ENCODE assay signal across 7 mouse cellular contexts in the genomic region with DNA sequence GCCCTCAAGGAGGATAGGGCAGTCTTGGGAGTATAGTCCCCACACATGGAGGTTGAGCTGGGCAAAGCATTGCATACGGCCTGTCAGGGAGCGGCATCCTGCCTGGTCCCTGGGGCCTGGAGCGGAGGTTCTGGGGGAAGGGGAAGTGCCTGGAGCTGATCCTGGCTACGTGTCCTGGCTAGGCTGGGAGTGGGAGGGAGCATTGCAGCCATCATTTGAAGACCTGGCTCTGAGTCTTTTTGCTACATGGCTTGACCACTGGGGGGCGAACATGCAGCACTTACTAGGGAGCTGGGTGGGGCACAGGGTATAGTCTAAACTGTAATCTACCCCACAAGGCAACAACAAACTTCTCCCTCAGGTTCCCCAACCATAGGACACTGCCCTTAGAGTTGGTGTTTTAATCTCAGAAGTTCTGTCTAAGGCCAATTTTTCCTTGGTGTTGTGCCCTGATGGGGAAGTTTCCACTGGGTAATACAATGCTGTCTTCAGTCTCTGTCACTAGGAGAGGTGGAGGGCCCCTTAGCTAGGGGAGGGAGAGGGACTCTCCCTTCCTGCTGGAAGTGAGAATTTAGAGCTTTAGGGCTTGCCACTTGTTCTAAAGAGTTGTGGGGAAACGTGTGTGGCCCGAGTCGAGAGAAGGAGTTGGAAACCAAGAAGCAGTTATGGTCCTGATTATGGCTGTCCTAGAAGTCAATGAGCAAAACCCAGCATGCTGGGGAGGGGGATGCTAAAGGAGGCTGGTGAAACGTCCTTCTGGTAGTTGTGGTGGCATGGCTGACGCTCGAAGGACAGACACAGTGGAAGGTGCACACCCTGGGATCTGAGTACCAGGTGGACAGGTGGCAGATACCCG. TPM values are rescaled to one million over a fixed set of nuclear protein-coding genes. Genes with fewer than 3 reads are reported as not detected.
DNase-seq lines count a peak whose midpoint lies in the region; ATAC-seq and TF ChIP-seq lines count a peak whose summit lies in the region.

No protein-coding gene starts in this region.

- peaks cover 15% of the 10 kb centered on the region for H3K27me3 ChIP-seq in hindbrain, embryonic 16.5 days (replicated peaks; ENCODE audit: control insufficient read depth, insufficient read depth, low read length)
- H3K27me3 ChIP-seq in spleen, adult 2 months (ENCODE audit: control insufficient read depth, insufficient read depth, low read length), result peaks cover 6% of the 10 kb centered on the region

- DNase-seq in Muller cell, postnatal 12 days (ENCODE audit: inconsistent ontology term), result peak; percentile 69
- peak; percentile 79 for DNase-seq in c-Kit-positive CD71-negative TER-119-negative erythroid progenitor cells, embryonic 14.5 days (ENCODE audit: low read depth)
- peak; percentile 93 for DNase-seq in gastrocnemius, adult 2 months
- peak; percentile 72 to 73 for DNase-seq in left cerebral cortex, postnatal 25 days (ENCODE audit: low spot score in 2 of 2)
- peak; percentile 71 for DNase-seq in mesoderm, embryonic 11.5 days (ENCODE audit: low read depth, low spot score)
- DNase-seq in spleen, adult 2 months (ENCODE audit: low read depth in 1 of 2, low spot score in 2 of 2), result peak; percentile 61 to 86

- TF ChIP-seq POLR2A in spleen, adult 2 months (IDR thresholded peaks at IDR 0.05; ENCODE audit: low read depth, low read length), result no peak

- H3K4me2 ChIP-seq in hindbrain, embryonic 16.5 days (ENCODE audit: low read length), result no peak overlapping the region

- intact Hi-C loops in gastrocnemius, adult 2 months (cut with DNase I), result loop anchor here (1.0 to 5.0 kb wide), 3 partner anchors 16 to 89 kb away; no protein-coding TSS in a partner anchor
- intact Hi-C loops in left cerebral cortex, postnatal 25 days (cut with DNase I), result loop anchor here (1.0 to 5.0 kb wide), 2 partner anchors 89 to 119 kb away; no protein-coding TSS in a partner anchor

- peak overlapping the region; percentile 99 for H3K4me3 ChIP-seq in gastrocnemius, adult 2 months
- no peak overlapping the region for H3K4me3 ChIP-seq in hindbrain, embryonic 16.5 days (ENCODE audit: low read length)
- H3K4me3 ChIP-seq in spleen, adult 2 months (ENCODE audit: extremely low read depth, insufficient read depth, insufficient read length), result no peak overlapping the region

- 37% methylated on average over 12 of the region's 12 CpGs for WGBS in hindbrain, embryonic 16.5 days
- WGBS in spleen, adult 2 months, result 35% methylated on average over 12 of the region's 12 CpGs

- H3K27ac ChIP-seq in gastrocnemius, adult 2 months, result peak overlapping the region; percentile 100
- H3K27ac ChIP-seq in hindbrain, embryonic 16.5 days (ENCODE audit: low read depth, low read length), result peak overlapping the region; percentile 9; the same call in 1 of the 2 replicates
- H3K27ac ChIP-seq in spleen, adult 2 months (ENCODE audit: insufficient read depth, low read length), result no peak overlapping the region

- H3K4me1 ChIP-seq in hindbrain, embryonic 16.5 days (ENCODE audit: control insufficient read depth, insufficient read depth, low read depth, low read length), result peaks cover 17% of the 10 kb centered on the region
- peaks cover 27% of the 10 kb centered on the region for H3K4me1 ChIP-seq in spleen, adult 2 months (ENCODE audit: control insufficient read depth, insufficient read depth, insufficient read length)

- no peak overlapping the region for H3K9ac ChIP-seq in hindbrain, embryonic 16.5 days (ENCODE audit: low read depth, low read length)

- 0 out of 2 replicates have a peak, but pooled peaks have one; percentile 55 for ATAC-seq in hindbrain, embryonic 16.5 days

- H3K36me3 ChIP-seq in hindbrain, embryonic 16.5 days (ENCODE audit: control insufficient read depth, insufficient read depth, low read length), result no peaks in the 10 kb centered on the region
- H3K36me3 ChIP-seq in spleen, adult 2 months (ENCODE audit: control insufficient read depth, insufficient read depth, low read length), result no peaks in the 10 kb centered on the region

- TF ChIP-seq CTCF in gastrocnemius, adult 2 months (IDR thresholded peaks at IDR 0.05), result peak; percentile 88
- TF ChIP-seq CTCF in spleen, adult 2 months (IDR thresholded peaks at IDR 0.05; ENCODE audit: extremely low read depth, insufficient read depth, insufficient read length, insufficient replicate concordance), result peak; percentile 83; the same call in 1 of the 2 replicates

- no peaks in the 10 kb centered on the region for H3K9me3 ChIP-seq in hindbrain, embryonic 16.5 days (ENCODE audit: control insufficient read depth, low read length)

RNA-seq across cellular contexts. Expression of a gene that starts 3.9 kb away (rescaled TPM):
- total RNA-seq in gastrocnemius, adult 2 months (2021), result 100 to 1,000 TPM; 212 to 217 TPM
- 3.5 and 4.8 TPM in 2 replicates for polyA plus RNA-seq in hindbrain, embryonic 16.5 days (2015; fragmentation: Nextera tagmentation; extraction: Ambion mirVana)
- 10 to 100 TPM; 20.2 to 21.0 TPM for total RNA-seq in left cerebral cortex, postnatal 25 days (2021)
- 6.9 and 8.0 TPM in 2 replicates for polyA plus RNA-seq in spleen, adult 2 months (2012; rRNA removed)

RNA-seq across cellular contexts. Expression of a gene that starts 26.2 kb away (rescaled TPM):
- total RNA-seq in gastrocnemius, adult 2 months (2021), result 100 to 1,000 TPM; 423 to 463 TPM
- polyA plus RNA-seq in hindbrain, embryonic 16.5 days (2015; fragmentation: Nextera tagmentation; extraction: Ambion mirVana), result 284 and 301 TPM in 2 replicates
- 100 to 1,000 TPM; 203 to 212 TPM for total RNA-seq in left cerebral cortex, postnatal 25 days (2021)
- 206 and 242 TPM in 2 replicates for polyA plus RNA-seq in spleen, adult 2 months (2012; rRNA removed)

RNA-seq across cellular contexts. Expression of a gene that starts 39.4 kb away (rescaled TPM):
- 10 to 100 TPM in 1 of 2 experiments, 1 to 10 TPM in 1; 7.9 to 10.4 TPM for total RNA-seq in gastrocnemius, adult 2 months (2021)
- polyA plus RNA-seq in hindbrain, embryonic 16.5 days (2015; fragmentation: Nextera tagmentation; extraction: Ambion mirVana), result 23.9 and 26.3 TPM in 2 replicates
- 10 to 100 TPM; 18.7 to 20.1 TPM for total RNA-seq in left cerebral cortex, postnatal 25 days (2021)
- polyA plus RNA-seq in spleen, adult 2 months (2012; rRNA removed), result 18.3 and 22.3 TPM in 2 replicates

RNA-seq across cellular contexts. Expression of a gene that starts 51.3 kb away (rescaled TPM):
- total RNA-seq in gastrocnemius, adult 2 months (2021), result 10 to 100 TPM; 23.5 to 27.2 TPM
- 91.3 and 103 TPM in 2 replicates for polyA plus RNA-seq in hindbrain, embryonic 16.5 days (2015; fragmentation: Nextera tagmentation; extraction: Ambion mirVana)
- total RNA-seq in left cerebral cortex, postnatal 25 days (2021), result 10 to 100 TPM; 46.0 to 46.9 TPM
- 35.0 and 37.7 TPM in 2 replicates for polyA plus RNA-seq in spleen, adult 2 months (2012; rRNA removed)

Comparison
In these comparisons a context has a peak if more than half of its experiments do, and no peak if none do; other contexts are left out.
1. RNA of a gene that starts 3.9 kb away (total RNA-seq): 212 to 217 TPM in gastrocnemius, adult 2 months; 20.2 to 21.0 TPM in left cerebral cortex, postnatal 25 days; every median in the first group is over 4 times any median in the second.
2. Peak in every context shown above with its lines, with median percentiles within 50 percentile points of each other: DNase-seq.